Mouse (Mus musculus) kidney, adult 18-20 months (tissue): ENCODE measurements around the gene Ngef.
A peak's percentile ranks its signal among the peaks of the same experiment; 100 is the strongest.
"Not testable (repeated sequence)": the region's sequence is repeated elsewhere in the genome, so short reads cannot be mapped to it uniquely, and the experiment has no call there.

Experiments
- DNase-seq: peaks from one replicate; pipeline ENCODE4 v3.0.0; 2021

Ngef gene

GRCm38 (mm10) chr1:87471914-87472313 lies 101.8 kb downstream of the Ngef start:
- no peak for DNase-seq

- not testable (repeated sequence) for DNase-seq
Measured at GRCm38 (mm10) chr1:87469971-87470370, 103.7 kb downstream of the Ngef start, which contains the start of gene Snorc. Gene Snorc, plus strand, starts transcription at chr1:87470271.

DNA sequence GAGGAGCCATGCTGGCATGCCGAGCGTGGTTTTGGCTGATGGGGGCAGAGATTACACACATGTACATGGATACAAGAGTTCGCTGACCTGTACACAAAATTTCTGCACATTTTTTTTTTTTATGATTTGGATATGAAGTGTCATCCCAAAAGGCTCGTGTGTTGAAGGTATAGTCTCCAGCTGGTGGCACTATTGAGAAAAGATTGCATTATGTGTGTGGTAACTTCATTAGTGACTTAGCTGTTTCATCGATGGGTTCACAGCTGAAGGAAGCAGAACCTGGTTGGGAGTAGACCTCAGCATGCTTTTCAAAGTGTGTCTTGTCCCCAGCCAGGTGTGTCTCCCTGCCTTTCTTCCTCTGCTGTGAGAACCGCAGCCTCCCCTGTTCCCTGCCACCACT lies 105.3 kb downstream of the Ngef start:
- DNase-seq: no peak

- DNase-seq: no peak
Measured at GRCm38 (mm10) chr1:87467469-87467868, 106.2 kb downstream of the Ngef start.

DNA sequence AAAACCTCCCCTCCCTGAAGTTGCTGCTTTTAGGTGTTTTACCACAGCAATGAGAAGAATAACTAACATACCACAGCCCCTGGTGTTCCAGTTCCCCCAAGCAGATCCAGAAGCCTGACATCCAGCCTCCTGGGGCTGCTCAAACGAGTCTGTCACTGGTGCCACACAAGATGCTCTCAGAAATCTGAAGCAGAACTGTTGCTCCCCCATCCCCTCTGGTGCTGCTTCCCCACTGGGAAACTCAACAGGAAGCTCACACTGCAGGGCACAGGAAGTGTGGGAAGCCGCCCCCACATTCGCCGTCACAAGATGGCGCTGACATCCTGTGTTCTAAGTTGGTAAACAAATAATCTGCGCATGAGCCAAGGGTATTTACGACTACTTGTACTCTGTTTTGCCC lies 113.8 kb downstream of the Ngef start:
- DNase-seq: not testable (repeated sequence)

GRCm38 (mm10) chr1:87458045-87458444 lies 115.6 kb downstream of the Ngef start:
- no peak for DNase-seq

DNA sequence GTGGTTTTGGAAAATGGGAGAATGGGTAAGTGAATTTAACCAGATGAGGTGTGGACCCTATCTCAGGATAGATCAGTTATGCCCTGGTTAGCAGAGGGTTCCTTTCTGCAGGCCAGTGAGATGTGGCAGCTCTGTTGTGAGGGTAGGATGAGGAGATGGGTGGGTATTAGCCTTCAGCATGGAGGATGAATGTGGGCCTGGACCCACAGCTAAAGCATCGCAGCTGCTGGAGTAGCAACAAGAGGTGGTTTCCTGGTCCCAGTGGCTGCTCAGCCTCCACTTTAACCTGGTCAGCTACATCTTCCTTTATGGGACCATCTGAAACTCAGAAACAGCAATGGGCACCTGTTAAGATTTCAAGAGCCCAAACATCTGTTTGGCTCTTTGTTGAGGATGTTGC lies 117.2 kb downstream of the Ngef start:
- DNase-seq: no peak

GRCm38 (mm10) chr1:87449432-87449831 lies 124.2 kb downstream of the Ngef start:
- DNase-seq: no peak

- DNase-seq: peak; percentile 62
Measured at GRCm38 (mm10) chr1:87447183-87448104, 126.2 kb downstream of the Ngef start.

- no peak for DNase-seq
Measured at GRCm38 (mm10) chr1:87436583-87436982, 137.1 kb downstream of the Ngef start.

- DNase-seq: no peak
Measured at GRCm38 (mm10) chr1:87435125-87435524, 138.5 kb downstream of the Ngef start.
